Mouse (Mus musculus): ENCODE measurements at regions not wholly inside any gene's neighbourhood (a gene's known extent, or its start where the extent isn't known, plus 50 kb on each side); places are given as distances from the start of the nearest gene placed in this dataset.

DNA sequence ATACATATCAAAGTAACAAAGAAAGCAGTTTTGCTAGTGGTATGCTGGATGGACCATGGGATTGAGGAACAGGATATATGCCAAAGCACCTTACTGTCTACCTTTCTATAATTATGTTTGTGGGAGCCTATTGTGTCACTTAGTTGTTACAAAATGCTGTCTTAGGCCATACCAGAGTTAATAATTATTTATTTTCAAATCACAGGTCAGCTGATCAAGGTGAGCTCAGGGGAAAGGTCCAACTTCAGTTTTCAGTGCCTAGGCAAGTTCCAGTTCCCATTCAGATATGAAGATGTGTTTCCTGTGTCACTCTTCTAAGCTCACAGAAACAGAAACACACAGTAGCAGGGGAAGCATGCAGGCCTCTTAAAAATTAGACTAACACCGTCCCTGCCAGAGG is 75.5 kb upstream of the Ell2 start:
- no peak for DNase-seq (ENCODE audit: low spot score in 2 of 2)

DNA sequence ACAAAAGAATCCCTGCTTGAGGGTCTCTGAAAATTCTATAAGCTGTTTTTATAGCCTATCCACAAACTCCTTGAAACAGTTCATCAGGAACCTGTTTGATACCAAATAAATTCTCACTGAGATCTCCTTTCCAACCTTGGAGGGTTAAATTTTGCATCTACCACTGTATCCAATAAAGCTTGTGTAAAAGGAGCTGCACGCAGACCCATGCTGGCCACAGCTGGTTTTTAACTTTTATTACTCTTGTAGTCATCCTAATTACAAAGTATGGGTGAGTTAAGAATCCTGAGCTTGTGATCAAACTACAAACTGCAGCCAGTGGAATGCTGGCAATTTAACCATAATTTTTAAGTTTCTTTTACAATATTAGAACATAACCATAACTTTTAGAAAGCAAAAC is 59.0 kb upstream of the Ell2 start:
- no peak for DNase-seq (ENCODE audit: low spot score in 2 of 2)

DNA sequence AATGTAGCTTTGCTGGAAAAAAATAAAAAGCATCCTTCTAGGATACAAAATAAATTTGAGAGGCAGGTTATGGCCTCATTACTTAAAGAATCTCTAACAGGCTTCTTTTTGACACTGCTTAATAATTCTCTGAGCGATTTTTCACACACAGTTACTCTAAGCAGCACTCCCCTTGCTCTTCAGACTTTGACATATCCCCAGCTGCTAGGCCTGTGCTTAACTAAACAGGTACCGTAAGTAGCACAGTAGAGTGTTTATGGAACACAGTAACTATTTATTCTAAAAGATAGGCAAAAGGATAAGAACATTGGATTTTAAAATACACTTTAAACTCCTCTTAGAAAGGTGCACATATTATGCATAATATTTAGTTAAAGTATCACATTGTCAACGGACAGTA is 54.6 kb upstream of the Ell2 start:
- no peak for DNase-seq (ENCODE audit: low spot score in 2 of 2)

DNA sequence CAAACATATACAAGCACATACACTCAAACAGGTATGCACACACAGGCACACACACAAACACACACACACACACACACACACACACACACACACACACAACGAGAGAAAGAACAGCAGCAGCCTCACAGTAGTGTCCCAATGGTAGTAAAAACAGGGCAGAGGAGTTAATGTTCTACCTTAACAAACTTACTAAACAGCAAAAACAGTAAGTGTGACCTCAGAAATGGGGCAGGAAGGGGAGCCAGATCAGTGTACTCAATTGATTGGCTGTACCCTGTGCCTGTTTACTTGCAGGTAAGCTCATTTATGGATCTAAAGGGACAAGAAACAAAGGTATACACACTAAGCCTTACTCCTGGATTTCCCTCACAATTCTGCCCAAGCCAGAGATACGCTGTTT is 53.6 kb upstream of the Ell2 start:
- DNase-seq (ENCODE audit: low spot score in 2 of 2) = no peak

Small RNA genes in the stretch of these regions (microRNA-seq; reads per million reads assigned to microRNA genes)
- gene Mir682 = 0 reads per million in 2 experiments
